Mouse (Mus musculus) limb, embryonic 11.5 days (tissue): Measurements from ENCODE around the gene Skap1. TPM values are rescaled to one million over a fixed set of nuclear protein-coding genes. Genes with fewer than 3 reads are reported as not detected.

Experiments used
- ATAC-seq: fragments of 200-750 bp; cut with Nextera tagmentation; 2 replicates; pipeline ENCODE4 v1.8.0; 2017; ENCODE audit warnings: low read depth; ENCODE audit not compliant: insufficient number of reproducible peaks, low FRiP score, low TSS enrichment
- DNase-seq: peaks from one replicate; pipeline ENCODE4 v3.0.0-alpha.2; 2015; ENCODE audit warnings: low spot score
- H3K27ac ChIP-seq: fragments of 300-500 bp; sonication (generic); replicated peaks from 2 replicates; pipeline ENCODE4 v1.5.1; 2014; ENCODE audit warnings: low read depth, mild to moderate bottlenecking, low read length
- H3K27me3 ChIP-seq: fragments of 300-500 bp; sonication (generic); 2 replicates; pipeline ENCODE4 v1.6.1; 2014; ENCODE audit warnings: mild to moderate bottlenecking, low read length, mixed read lengths; ENCODE audit not compliant: control insufficient read depth, insufficient read depth
- H3K36me3 ChIP-seq: fragments of 300-500 bp; sonication (generic); 2 replicates; pipeline ENCODE4 v1.6.1; 2014; ENCODE audit warnings: mild to moderate bottlenecking, low read length, moderate library complexity, mixed read lengths; ENCODE audit not compliant: control insufficient read depth, insufficient read depth
- H3K4me1 ChIP-seq: fragments of 300-500 bp; sonication (generic); 2 replicates; pipeline ENCODE4 v1.6.1; 2014; ENCODE audit warnings: low read length, mixed read lengths; ENCODE audit not compliant: control insufficient read depth, insufficient read depth
- H3K4me2 ChIP-seq: fragments of 300-500 bp; sonication (generic); 2 replicates; pipeline ENCODE4 v1.6.1; 2014; ENCODE audit warnings: low read depth, mild to moderate bottlenecking, moderate library complexity; ENCODE audit not compliant: severe bottlenecking
- H3K4me3 ChIP-seq: fragments of 300-500 bp; sonication (generic); 2 replicates; pipeline ENCODE4 v1.5.1; 2014; ENCODE audit warnings: low read depth, low read length
- H3K9ac ChIP-seq: fragments of 300-500 bp; sonication (generic); 2 replicates; pipeline ENCODE4 v1.6.1; 2014; ENCODE audit warnings: mild to moderate bottlenecking, low read length
- H3K9me3 ChIP-seq: fragments of 300-500 bp; sonication (generic); 2 replicates; pipeline ENCODE4 v1.6.1; 2016; ENCODE audit warnings: low read length; ENCODE audit not compliant: control insufficient read depth
- WGBS: fragments of 180-500 bp; shearing (Covaris S2); extraction: QIAGEN DNeasy Blood & Tissue Kit; methylation state at CpG from one replicate; pipeline ENCODE4 v1.1.7; 2014; 5-methylcytosine and 5-hydroxymethylcytosine counted together
- polyA plus RNA-seq: library from polyadenylated mRNA; unstranded; fragments of >200 nt; fragmentation: Nextera tagmentation; extraction: Ambion mirVana; gene quantifications from 2 replicates; pipeline ENCODE4 v1.2.1, GENCODE M21; 2014

Gene Skap1
- polyA plus RNA-seq, 1 experiment from 2014 or later: 0.27 TPM

DNA sequence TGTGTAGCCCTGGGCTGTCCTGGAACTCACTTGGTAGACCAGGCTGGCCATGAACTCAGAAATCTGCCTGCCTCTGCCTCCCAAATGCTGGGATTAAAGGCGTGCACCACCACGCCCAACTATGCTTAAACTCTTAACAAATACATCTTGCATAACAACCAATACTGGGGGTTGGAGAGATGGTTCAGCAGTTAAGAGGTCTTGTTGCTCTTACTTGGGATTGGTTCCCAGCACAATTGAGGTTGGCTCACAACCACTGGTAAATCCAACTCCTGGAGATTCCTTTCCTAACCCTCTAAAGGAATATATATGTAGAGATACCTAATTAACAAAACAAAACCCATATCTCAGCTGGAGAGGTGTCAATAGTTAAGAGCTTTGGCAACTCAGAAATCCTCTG, 331.7 kb downstream of the Skap1 start:
- H3K4me3 ChIP-seq: no peak overlapping the region
- H3K9me3 ChIP-seq: no peaks in the 10 kb centered on the region
- no peak overlapping the region for H3K27ac ChIP-seq
- ATAC-seq: no peak
- H3K9ac ChIP-seq: no peak overlapping the region
- 0 out of 2 replicates have a peak, but pooled peaks cover 2% of the 10 kb centered on the region for H3K4me1 ChIP-seq
- WGBS: 96% methylated on average over 2 of the region's 2 CpGs
- peaks cover 2% of the 10 kb centered on the region; the same call in 1 of the 2 replicates for H3K36me3 ChIP-seq
- H3K27me3 ChIP-seq: no peaks in the 10 kb centered on the region
- H3K4me2 ChIP-seq: no peak overlapping the region
- no peak for DNase-seq

DNA sequence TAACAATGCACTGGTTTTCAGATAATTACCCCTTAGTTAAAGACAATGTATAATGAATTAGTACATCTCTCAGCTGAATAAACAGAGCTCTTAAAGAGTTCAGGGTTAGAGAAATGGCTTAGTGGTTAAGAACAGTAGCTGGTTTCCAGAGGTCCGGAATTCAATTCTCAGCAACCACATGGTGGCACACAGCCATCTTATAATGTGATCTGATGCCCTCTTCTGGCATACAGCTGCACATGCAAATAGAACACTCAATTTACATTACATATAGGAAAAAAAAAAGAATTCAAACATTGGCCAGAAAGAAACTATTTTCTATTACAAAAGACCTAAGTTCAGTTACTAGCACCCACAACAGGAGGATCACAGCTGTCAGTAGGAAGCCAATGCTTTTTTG, 332.2 kb downstream of the Skap1 start:
- H3K4me2 ChIP-seq: no peak overlapping the region
- DNase-seq (no peak), ATAC-seq (no peak)
- peaks cover 2% of the 10 kb centered on the region; the same call in 1 of the 2 replicates for H3K36me3 ChIP-seq
- H3K9me3 ChIP-seq: no peaks in the 10 kb centered on the region
- H3K27ac ChIP-seq: no peak overlapping the region
- no peak overlapping the region for H3K9ac ChIP-seq
- no peaks in the 10 kb centered on the region for H3K27me3 ChIP-seq
- 78% methylated on average over 1 of the region's 1 CpGs for WGBS
- H3K4me1 ChIP-seq: 0 out of 2 replicates have a peak, but pooled peaks cover 2% of the 10 kb centered on the region
- no peak overlapping the region for H3K4me3 ChIP-seq

DNA sequence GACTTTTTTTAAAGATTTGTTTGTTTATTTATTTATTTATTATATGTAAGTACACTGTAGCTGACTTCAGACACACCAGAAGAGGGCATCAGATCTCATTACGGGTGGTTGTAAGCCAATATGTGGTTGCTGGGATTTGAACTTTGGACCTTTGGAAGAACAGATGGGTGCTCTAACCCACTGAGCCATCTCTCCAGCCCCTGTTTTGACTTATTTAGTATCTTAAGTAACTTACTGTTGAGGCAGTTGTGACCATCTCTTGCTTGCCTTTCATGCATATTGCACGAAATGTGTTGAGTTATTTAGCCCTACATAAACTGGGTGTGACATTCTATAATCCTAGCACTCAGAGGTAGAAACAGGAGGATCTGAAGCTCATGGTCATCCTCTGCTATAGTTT, 335.1 kb downstream of the Skap1 start:
- peaks cover 9% of the 10 kb centered on the region; the same call in 1 of the 2 replicates for H3K36me3 ChIP-seq
- ATAC-seq: no peak

DNA sequence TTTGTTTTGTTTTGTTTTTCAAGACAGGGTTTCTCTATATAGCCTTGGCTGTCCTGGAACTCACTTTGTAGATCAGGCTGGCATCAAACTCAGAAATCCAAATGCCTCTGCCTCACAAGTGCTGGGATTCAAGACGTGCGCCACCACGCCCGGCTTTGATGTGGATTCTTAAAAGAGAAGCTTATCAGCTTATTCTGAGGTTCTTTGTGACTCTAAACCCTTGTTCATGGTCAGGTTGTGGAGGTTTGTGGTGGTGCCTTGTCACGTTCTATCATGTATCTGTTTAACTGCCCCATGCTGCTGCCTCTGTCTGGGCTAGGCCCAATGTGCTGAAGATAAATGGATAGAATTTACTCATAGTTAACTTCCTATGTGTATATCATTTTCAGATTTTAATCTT, 341.2 kb downstream of the Skap1 start:
- no peaks in the 10 kb centered on the region for H3K27me3 ChIP-seq
- H3K9ac ChIP-seq: no peak overlapping the region
- ATAC-seq (no peak), DNase-seq (no peak)
- H3K27ac ChIP-seq: no peak overlapping the region
- H3K4me1 ChIP-seq: no peaks in the 10 kb centered on the region
- WGBS: 95% methylated on average over 5 of the region's 5 CpGs
- no peaks in the 10 kb centered on the region for H3K9me3 ChIP-seq
- H3K4me2 ChIP-seq: no peak overlapping the region
- H3K36me3 ChIP-seq: peaks cover 27% of the 10 kb centered on the region; the same call in 1 of the 2 replicates
- H3K4me3 ChIP-seq: no peak overlapping the region

More for the DNA sequence above, 335.1 kb downstream of the Skap1 start:
- no peak overlapping the region for H3K27ac ChIP-seq
- no peaks in the 10 kb centered on the region for H3K4me1 ChIP-seq
- H3K9ac ChIP-seq: no peak overlapping the region
- no peak overlapping the region for H3K4me3 ChIP-seq
- DNase-seq: no peak
- WGBS: 90% methylated on average over 2 of the region's 2 CpGs
- no peaks in the 10 kb centered on the region for H3K27me3 ChIP-seq
- H3K4me2 ChIP-seq: no peak overlapping the region
- no peaks in the 10 kb centered on the region for H3K9me3 ChIP-seq

DNA sequence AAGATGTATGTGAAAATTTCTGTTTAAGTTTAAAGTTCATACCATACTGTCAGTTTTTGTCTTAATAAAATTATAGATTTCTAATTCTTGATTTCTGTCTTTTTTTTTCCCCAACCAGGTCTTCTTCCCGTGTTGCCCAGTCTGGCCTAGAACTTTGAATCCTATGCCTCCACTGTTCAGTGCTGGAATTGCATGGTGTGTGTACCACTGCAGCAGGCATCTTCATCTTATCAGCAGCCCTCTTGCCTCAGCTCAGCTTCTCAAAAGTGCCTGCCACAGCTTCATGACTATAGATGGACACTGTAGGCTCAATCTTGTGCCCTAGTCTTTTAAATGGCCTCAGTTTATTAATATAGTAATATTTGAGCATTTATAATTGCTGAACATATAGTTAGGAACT, 343.7 kb downstream of the Skap1 start:
- whole genome bisulfite sequencing: 64% methylated on average over 1 of the region's 1 CpGs
- no peaks in the 10 kb centered on the region for H3K27me3 ChIP-seq
- no peak overlapping the region for H3K27ac ChIP-seq
- ATAC-seq (no peak), DNase-seq (no peak)
- H3K4me3 ChIP-seq: no peak overlapping the region
- H3K4me2 ChIP-seq: no peak overlapping the region
- no peak overlapping the region for H3K9ac ChIP-seq
- H3K36me3 ChIP-seq: peaks cover 30% of the 10 kb centered on the region; the same call in 1 of the 2 replicates
- no peaks in the 10 kb centered on the region for H3K9me3 ChIP-seq
- H3K4me1 ChIP-seq: no peaks in the 10 kb centered on the region

Other genes starting within 250 kb of the Skap1 start
- 1.7 and 1.8 TPM in 2 replicates for gene Hoxb9, start 193.1 kb upstream of the Skap1 start, polyA plus RNA-seq
- 0.38 and 0.89 TPM in 2 replicates for gene Hoxb8, start 182.7 kb upstream of the Skap1 start, polyA plus RNA-seq
- gene Hoxb7, start 178.0 kb upstream of the Skap1 start, polyA plus RNA-seq: 3.7 and 4.3 TPM in 2 replicates
- gene Hoxb6, start 172.1 kb upstream of the Skap1 start, polyA plus RNA-seq: 1.9 and 2.8 TPM in 2 replicates
- gene Hoxb5, start 161.3 kb upstream of the Skap1 start, polyA plus RNA-seq: 2.1 and 2.6 TPM in 2 replicates
- 0.33 and 0.45 TPM in 2 replicates for gene Hoxb4, start 146.3 kb upstream of the Skap1 start, polyA plus RNA-seq
- gene Hoxb3, start 141.3 kb upstream of the Skap1 start, polyA plus RNA-seq: 0.68 and 0.78 TPM in 2 replicates
- 7.5 and 10.7 TPM in 2 replicates for gene Hoxb2, start 114.1 kb upstream of the Skap1 start, polyA plus RNA-seq
- gene Hoxb1, start 98.8 kb upstream of the Skap1 start, polyA plus RNA-seq: 0.58 TPM in 1 of 2 replicates, not detected in the other